Comparison of ENCODE assay signal across 11 mouse cellular contexts in genomic region chr7:70330207-70330562, GRCm38 (mm10). TPM values are rescaled to one million over a fixed set of nuclear protein-coding genes. Genes with fewer than 3 reads are reported as not detected.
DNase-seq lines count a peak whose midpoint lies in the region; ATAC-seq lines count a peak whose summit lies in the region.
"Had no signal": no experiment of that assay in that cellular context is flagged by ENCODE, and none has a peak within 500 bp of the region (broad histone marks: within the 10 kb centered on the region; RNA-seq: fewer than 3 reads in every experiment).

No protein-coding gene starts in this region.

- H3K9me3 ChIP-seq in heart, embryonic 11.5 days (replicated peaks; ENCODE audit: control insufficient read depth, low read length), result no peaks in the 10 kb centered on the region
- no peaks in the 10 kb centered on the region for H3K9me3 ChIP-seq in forebrain, embryonic 13.5 days (replicated peaks)
- H3K9me3 ChIP-seq in midbrain, embryonic 12.5 days, result no peaks in the 10 kb centered on the region

- peaks cover 88% of the 10 kb centered on the region for H3K27me3 ChIP-seq in heart, embryonic 11.5 days (ENCODE audit: control insufficient read depth, insufficient read depth, low read length)
- peaks cover 96% of the 10 kb centered on the region for H3K27me3 ChIP-seq in forebrain, embryonic 13.5 days
- peaks cover 94% of the 10 kb centered on the region for H3K27me3 ChIP-seq in midbrain, embryonic 12.5 days

- no peak overlapping the region for H3K4me3 ChIP-seq in heart, embryonic 11.5 days (ENCODE audit: low read depth, low read length)
- H3K4me3 ChIP-seq in forebrain, embryonic 13.5 days, result peak overlapping the region; percentile 15
- peak overlapping the region; percentile 42 for H3K4me3 ChIP-seq in midbrain, embryonic 12.5 days

- ATAC-seq in heart, embryonic 11.5 days (replicated peaks; ENCODE audit: insufficient number of reproducible peaks, low FRiP score, low TSS enrichment), result no peak
- ATAC-seq in forebrain, embryonic 13.5 days, result no peak
- no peak for ATAC-seq in midbrain, embryonic 12.5 days (ENCODE audit: low FRiP score, low read depth)
- ATAC-seq: activated CD4-positive, CD25-positive, alpha-beta regulatory T cell, adult 4 months had no signal

- 3% methylated on average over 12 of the region's 12 CpGs for WGBS in heart, embryonic 11.5 days (ENCODE audit: insufficient replicate concordance)
- WGBS in forebrain, embryonic 13.5 days, result under 1% methylated on average over 12 of the region's 12 CpGs
- 5% methylated on average over 12 of the region's 12 CpGs for WGBS in midbrain, embryonic 12.5 days

- no peak overlapping the region for H3K9ac ChIP-seq in heart, embryonic 11.5 days (ENCODE audit: low read depth, low read length)
- peak overlapping the region; percentile 48 for H3K9ac ChIP-seq in forebrain, embryonic 13.5 days
- H3K9ac ChIP-seq in midbrain, embryonic 12.5 days (replicated peaks), result peak overlapping the region; percentile 43; the same call in 1 of the 2 replicates

- H3K36me3 ChIP-seq in heart, embryonic 11.5 days (ENCODE audit: control insufficient read depth, insufficient read depth, low read length), result no peaks in the 10 kb centered on the region
- H3K36me3 ChIP-seq in forebrain, embryonic 13.5 days (ENCODE audit: poor library complexity, severe bottlenecking), result no peaks in the 10 kb centered on the region
- H3K36me3 ChIP-seq in midbrain, embryonic 12.5 days, result no peaks in the 10 kb centered on the region

- DNase-seq in heart, postnatal 4 days, result no peak
- DNase-seq in ES-CJ7 (ENCODE audit: low read depth, low spot score), result peak; percentile 72
- no peak for DNase-seq in T-cell, adult 2 months (ENCODE audit: low spot score)
- no peak for DNase-seq in adrenal gland, postnatal 36 days
- no peak for DNase-seq in urinary bladder, adult 2 months (ENCODE audit: low spot score)
- DNase-seq: heart, adult 2 months had no signal

- H3K4me2 ChIP-seq in heart, embryonic 11.5 days, result peak overlapping the region; percentile 78
- H3K4me2 ChIP-seq in forebrain, embryonic 13.5 days, result peak overlapping the region; percentile 65
- peak overlapping the region; percentile 60 for H3K4me2 ChIP-seq in midbrain, embryonic 12.5 days (replicated peaks)

- peaks cover 10% of the 10 kb centered on the region for H3K4me1 ChIP-seq in heart, embryonic 11.5 days (ENCODE audit: control insufficient read depth, insufficient read depth, low read length)
- peaks cover 36% of the 10 kb centered on the region for H3K4me1 ChIP-seq in forebrain, embryonic 13.5 days
- peaks cover 50% of the 10 kb centered on the region for H3K4me1 ChIP-seq in midbrain, embryonic 12.5 days

- H3K27ac ChIP-seq in heart, embryonic 11.5 days (ENCODE audit: low read depth, low read length), result no peak overlapping the region
- H3K27ac ChIP-seq in forebrain, embryonic 13.5 days, result peak overlapping the region; percentile 86
- H3K27ac ChIP-seq in midbrain, embryonic 12.5 days (replicated peaks), result peak overlapping the region; percentile 89
- H3K27ac ChIP-seq: heart, adult 2 months had no signal

RNA-seq across cellular contexts. Expression of gene Nr2f2, which starts 36.4 kb away (rescaled TPM):
- polyA plus RNA-seq in heart, embryonic 11.5 days (2014; fragmentation: Nextera tagmentation; extraction: Ambion mirVana), result 30.4 and 34.4 TPM in 2 replicates
- 10 to 100 TPM; 34.3 to 35.0 TPM for total RNA-seq in heart, postnatal 4 days (2021)
- polyA plus RNA-seq in forebrain, embryonic 13.5 days (2015; fragmentation: Nextera tagmentation; extraction: Ambion mirVana), result 97.9 and 132 TPM in 2 replicates
- polyA plus RNA-seq in midbrain, embryonic 12.5 days (2016; fragmentation: Nextera tagmentation; extraction: Ambion mirVana), result 105 and 143 TPM in 2 replicates
- 100 to 1,000 TPM in 1 of 2 experiments, 10 to 100 TPM in 1; 99.5 to 128 TPM for total RNA-seq in adrenal gland, postnatal 36 days (2021)
- 118 and 128 TPM in 2 replicates for polyA plus RNA-seq in urinary bladder, adult 2 months (2012; rRNA removed)
- total RNA-seq: common myeloid progenitor, adult 5-6 weeks had no signal
- polyA plus RNA-seq: activated CD4-positive, CD25-positive, alpha-beta regulatory T cell, adult 4 months had no signal
